Mouse (Mus musculus): ENCODE data around the gene Il17rd.
A peak's percentile ranks its signal among the peaks of the same experiment; 100 is the strongest.

Il17rd gene

DNA sequence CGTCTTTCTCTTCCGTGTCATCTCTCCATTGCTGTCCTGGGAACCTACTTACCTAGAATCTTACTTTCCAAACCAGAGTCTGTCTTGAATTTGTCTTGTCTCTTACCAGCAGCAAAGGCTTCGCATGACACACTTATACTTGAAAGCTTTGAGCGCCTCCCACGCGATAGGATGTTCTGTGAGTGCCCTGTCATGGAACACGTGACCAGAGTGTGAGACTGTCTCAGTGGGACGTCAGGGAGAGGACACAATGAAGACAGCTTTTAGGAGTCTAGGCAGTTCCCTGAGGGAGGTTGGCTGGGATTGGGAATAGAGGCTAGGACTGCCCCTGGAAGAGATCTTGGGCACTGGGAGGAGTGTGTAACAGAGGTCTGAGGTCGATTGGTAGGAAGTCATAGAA is 57.4 kb downstream of the Il17rd start:
- Histone ChIP-seq H3K27me3 (ENCODE audit: control insufficient read depth, insufficient read depth, low read length, poor library complexity, severe bottlenecking) (no peaks in the 10 kb centered on the region), H3K36me3 (ENCODE audit: control insufficient read depth, insufficient read depth, low read length, poor library complexity, severe bottlenecking) (no peaks in the 10 kb centered on the region)
- DNase-seq (ENCODE audit: low read depth, low spot score), result no peak

- no peaks in the 10 kb centered on the region for H3K27me3 ChIP-seq (ENCODE audit: control insufficient read depth, insufficient read depth, low read length, poor library complexity, severe bottlenecking)
- H3K36me3 ChIP-seq (ENCODE audit: control insufficient read depth, insufficient read depth, low read length, poor library complexity, severe bottlenecking), result no peaks in the 10 kb centered on the region
- peak; percentile 73 for DNase-seq (ENCODE audit: low read depth, low spot score)
Measured at GRCm38 (mm10) chr14:27096779-27097178, 58.0 kb downstream of the Il17rd start.

DNA sequence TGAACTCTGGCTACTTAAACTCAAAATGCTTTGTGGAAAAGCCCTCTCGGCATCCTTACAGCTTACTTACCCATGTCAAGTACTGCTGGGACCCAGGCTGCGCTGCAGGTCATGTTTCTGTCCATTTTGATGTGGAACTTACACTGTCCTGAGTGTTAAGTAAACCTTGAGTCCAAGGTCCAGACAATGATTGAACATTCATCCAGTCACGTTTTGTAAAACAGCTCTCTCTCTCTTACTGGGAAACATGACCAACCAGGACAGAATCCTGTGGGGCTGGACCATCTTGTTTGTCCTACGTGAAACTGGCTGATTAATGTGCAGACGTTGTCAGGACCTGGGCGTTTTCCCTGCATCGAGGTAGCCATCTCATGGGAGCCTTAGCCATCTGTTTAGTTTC is 63.0 kb downstream of the Il17rd start:
- no peak for DNase-seq (ENCODE audit: low read depth, low spot score)
- Histone ChIP-seq H3K27me3 (ENCODE audit: control insufficient read depth, insufficient read depth, low read length, poor library complexity, severe bottlenecking) (no peaks in the 10 kb centered on the region), H3K36me3 (ENCODE audit: control insufficient read depth, insufficient read depth, low read length, poor library complexity, severe bottlenecking) (no peaks in the 10 kb centered on the region)

DNA sequence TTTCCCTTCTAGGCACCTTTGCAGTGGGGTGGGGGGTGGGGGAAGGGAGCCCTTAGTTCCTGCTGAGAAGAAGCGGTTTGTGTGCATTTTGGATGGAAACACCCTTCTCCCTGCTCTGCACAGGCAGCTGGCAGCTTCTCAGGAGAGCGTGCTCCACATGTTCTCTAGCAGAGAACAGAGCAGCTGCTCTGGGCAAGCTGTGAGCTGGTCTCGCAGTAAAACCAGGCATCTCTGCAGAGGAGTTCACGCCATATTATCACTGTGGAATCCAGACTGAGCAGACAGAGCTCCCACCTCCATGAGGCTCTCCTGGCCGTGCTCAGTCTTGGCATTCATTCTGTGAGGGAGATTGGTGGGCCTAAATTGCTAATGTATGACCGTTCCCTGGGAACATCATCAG is 64.0 kb downstream of the Il17rd start:
- no peaks in the 10 kb centered on the region for H3K36me3 ChIP-seq (ENCODE audit: control insufficient read depth, insufficient read depth, low read length, poor library complexity, severe bottlenecking)

GRCm38 (mm10) chr14:27105731-27106457 is 67.2 kb downstream of the Il17rd start:
- DNase-seq (ENCODE audit: low read depth, low spot score), result no peak
- no peaks in the 10 kb centered on the region for H3K27me3 ChIP-seq (ENCODE audit: control insufficient read depth, insufficient read depth, low read length, poor library complexity, severe bottlenecking)
- no peaks in the 10 kb centered on the region for H3K36me3 ChIP-seq (ENCODE audit: control insufficient read depth, insufficient read depth, low read length, poor library complexity, severe bottlenecking)

More for the DNA sequence above, 64.0 kb downstream of the Il17rd start:
- H3K27me3 ChIP-seq (ENCODE audit: control insufficient read depth, insufficient read depth, low read length, poor library complexity, severe bottlenecking), result no peaks in the 10 kb centered on the region
- no peak for DNase-seq (ENCODE audit: low read depth, low spot score)

DNA sequence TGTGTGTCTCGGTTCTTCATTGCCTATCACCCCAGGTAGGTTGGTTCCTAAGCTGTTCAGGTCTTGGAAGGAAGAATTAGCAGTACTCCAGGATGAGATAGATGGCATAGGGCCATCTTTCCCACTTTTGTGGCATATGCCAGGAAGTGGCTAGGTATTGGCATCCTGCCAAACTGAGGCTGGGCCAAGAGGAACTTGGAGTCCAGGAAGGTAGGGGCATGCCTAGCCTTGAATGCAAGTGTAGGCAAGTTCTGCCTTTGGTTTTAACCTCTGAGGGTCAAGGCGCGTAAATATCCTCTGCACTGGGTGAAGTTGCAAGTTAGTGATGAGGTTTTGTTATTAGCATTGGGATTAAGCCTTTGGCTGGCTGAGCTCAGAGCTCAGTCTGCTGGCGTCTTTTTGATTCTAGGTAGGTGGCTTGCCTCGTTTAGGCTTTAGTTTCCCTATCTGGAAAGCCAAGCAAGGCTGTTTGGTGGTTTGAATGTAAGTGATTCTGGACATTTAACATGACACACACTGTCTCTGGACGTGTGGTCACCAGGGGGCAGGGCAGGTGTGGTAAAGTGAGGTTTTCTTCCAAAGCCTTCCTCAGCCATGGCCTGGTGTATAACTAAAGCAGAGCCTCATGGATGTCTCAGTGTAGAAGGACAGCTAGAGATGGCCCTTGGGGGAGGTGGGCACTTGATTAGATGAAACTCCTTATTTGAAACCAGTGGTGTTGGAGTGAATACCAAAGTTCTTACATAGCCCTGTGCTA is 70.2 kb downstream of the Il17rd start:
- Histone ChIP-seq H3K36me3 (ENCODE audit: control insufficient read depth, insufficient read depth, low read length, poor library complexity, severe bottlenecking) (no peaks in the 10 kb centered on the region), H3K27me3 (ENCODE audit: control insufficient read depth, insufficient read depth, low read length, poor library complexity, severe bottlenecking) (no peaks in the 10 kb centered on the region)
- DNase-seq (ENCODE audit: low read depth, low spot score), result no peak

- DNase-seq (ENCODE audit: low read depth, low spot score), result peak; percentile 15
- H3K27me3 ChIP-seq (ENCODE audit: control insufficient read depth, insufficient read depth, low read length, poor library complexity, severe bottlenecking), result no peaks in the 10 kb centered on the region
- no peaks in the 10 kb centered on the region for H3K36me3 ChIP-seq (ENCODE audit: control insufficient read depth, insufficient read depth, low read length, poor library complexity, severe bottlenecking)
Measured at GRCm38 (mm10) chr14:27114362-27115274, 75.9 kb downstream of the Il17rd start, which contains the start of gene Arhgef3. Arhgef3 (plus strand) TSS chr14:27114899.

GRCm38 (mm10) chr14:27115275-27115660 is 76.5 kb downstream of the Il17rd start:
- no peaks in the 10 kb centered on the region for H3K27me3 ChIP-seq (ENCODE audit: control insufficient read depth, insufficient read depth, low read length, poor library complexity, severe bottlenecking)
- no peak for DNase-seq (ENCODE audit: low read depth, low spot score)
- H3K36me3 ChIP-seq (ENCODE audit: control insufficient read depth, insufficient read depth, low read length, poor library complexity, severe bottlenecking), result no peaks in the 10 kb centered on the region

GRCm38 (mm10) chr14:27115991-27116390 is 77.2 kb downstream of the Il17rd start:
- no peak for DNase-seq (ENCODE audit: low read depth, low spot score)
- Histone ChIP-seq H3K36me3 (ENCODE audit: control insufficient read depth, insufficient read depth, low read length, poor library complexity, severe bottlenecking) (no peaks in the 10 kb centered on the region), H3K27me3 (ENCODE audit: control insufficient read depth, insufficient read depth, low read length, poor library complexity, severe bottlenecking) (no peaks in the 10 kb centered on the region)

GRCm38 (mm10) chr14:27116577-27117165 is 77.9 kb downstream of the Il17rd start:
- no peak for DNase-seq (ENCODE audit: low read depth, low spot score)
- Histone ChIP-seq H3K27me3 (ENCODE audit: control insufficient read depth, insufficient read depth, low read length, poor library complexity, severe bottlenecking) (no peaks in the 10 kb centered on the region), H3K36me3 (ENCODE audit: control insufficient read depth, insufficient read depth, low read length, poor library complexity, severe bottlenecking) (no peaks in the 10 kb centered on the region)

DNA sequence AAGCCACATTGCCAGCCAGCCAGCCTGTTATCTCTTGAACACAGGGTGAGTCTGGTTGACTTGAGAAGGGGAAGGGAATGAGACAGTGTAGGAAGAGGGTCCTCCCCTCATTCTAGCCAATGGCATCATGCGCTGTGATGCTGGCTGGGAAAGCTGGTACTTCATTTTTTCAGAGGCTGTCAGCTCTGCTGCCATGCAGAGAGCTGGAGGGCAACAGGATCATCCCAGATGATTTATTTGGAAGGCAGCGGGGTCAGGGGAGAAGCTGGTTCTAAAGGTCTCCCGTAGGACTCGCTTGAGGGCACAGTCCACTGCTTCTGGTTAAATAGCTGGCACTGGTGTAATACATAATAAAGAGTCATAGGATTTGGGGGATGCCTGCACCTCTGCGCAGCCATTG is 79.8 kb downstream of the Il17rd start:
- DNase-seq (ENCODE audit: low read depth, low spot score), result no peak
- Histone ChIP-seq H3K27me3 (ENCODE audit: control insufficient read depth, insufficient read depth, low read length, poor library complexity, severe bottlenecking) (no peaks in the 10 kb centered on the region), H3K36me3 (ENCODE audit: control insufficient read depth, insufficient read depth, low read length, poor library complexity, severe bottlenecking) (no peaks in the 10 kb centered on the region)

DNA sequence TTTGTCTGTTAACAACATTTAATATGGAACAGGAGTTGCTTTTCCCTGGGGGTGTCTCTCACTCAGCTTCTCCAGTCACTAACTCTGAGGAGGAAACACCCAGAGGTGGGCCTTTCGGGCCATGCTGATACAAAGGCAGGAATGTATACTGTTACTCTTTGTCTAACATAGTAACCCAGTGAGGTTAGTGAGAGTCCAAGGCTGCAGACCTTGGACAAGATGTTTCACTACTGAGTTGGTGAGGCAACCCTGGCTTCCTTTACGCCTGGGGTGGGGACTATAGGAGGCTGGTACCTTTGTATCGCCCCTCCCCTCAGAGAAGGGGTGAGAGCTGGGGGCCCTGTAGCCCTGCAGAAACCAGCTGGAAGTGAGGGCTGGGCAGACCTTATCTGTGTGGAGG is 83.9 kb downstream of the Il17rd start:
- Histone ChIP-seq H3K27me3 (ENCODE audit: control insufficient read depth, insufficient read depth, low read length, poor library complexity, severe bottlenecking) (no peaks in the 10 kb centered on the region), H3K36me3 (ENCODE audit: control insufficient read depth, insufficient read depth, low read length, poor library complexity, severe bottlenecking) (no peaks in the 10 kb centered on the region)
- no peak for DNase-seq (ENCODE audit: low read depth, low spot score)

- peak; percentile 31 for DNase-seq (ENCODE audit: low read depth, low spot score)
- H3K27me3 ChIP-seq (ENCODE audit: control insufficient read depth, insufficient read depth, low read length, poor library complexity, severe bottlenecking), result no peaks in the 10 kb centered on the region
- no peaks in the 10 kb centered on the region for H3K36me3 ChIP-seq (ENCODE audit: control insufficient read depth, insufficient read depth, low read length, poor library complexity, severe bottlenecking)
Measured at GRCm38 (mm10) chr14:27123543-27123942, 84.8 kb downstream of the Il17rd start.

DNA sequence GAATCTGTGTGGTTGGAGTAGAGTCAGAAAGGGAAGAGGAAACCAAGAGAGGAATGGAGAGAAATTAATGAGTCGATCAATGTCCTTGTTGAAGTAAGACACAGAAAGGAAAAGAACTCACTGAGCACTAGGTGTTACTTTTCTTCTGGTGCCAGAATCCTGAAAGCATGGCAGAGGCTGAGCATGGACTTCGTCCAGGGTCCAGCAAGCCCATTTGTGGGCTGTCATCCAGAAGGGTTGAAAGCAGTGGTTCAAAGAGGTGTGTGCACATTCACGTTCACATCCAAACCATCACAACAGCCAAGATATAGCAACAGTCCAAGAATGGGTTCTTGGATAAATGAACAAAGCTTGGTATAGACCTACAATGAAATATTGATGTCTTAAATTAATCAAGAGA is 91.3 kb downstream of the Il17rd start:
- H3K27me3 ChIP-seq (ENCODE audit: control insufficient read depth, insufficient read depth, low read length, poor library complexity, severe bottlenecking), result 0 out of 2 replicates have a peak, but pooled peaks cover 2% of the 10 kb centered on the region
- H3K36me3 ChIP-seq (ENCODE audit: control insufficient read depth, insufficient read depth, low read length, poor library complexity, severe bottlenecking), result no peaks in the 10 kb centered on the region
- DNase-seq (ENCODE audit: low read depth, low spot score), result no peak
